Mouse (Mus musculus) cerebellum, adult 11-12 months (tissue): ENCODE measurements around the gene Zfp277.

Experiments used
- DNase-seq: peaks from one replicate; pipeline ENCODE4 v3.0.0; 2022

Zfp277 gene

DNA sequence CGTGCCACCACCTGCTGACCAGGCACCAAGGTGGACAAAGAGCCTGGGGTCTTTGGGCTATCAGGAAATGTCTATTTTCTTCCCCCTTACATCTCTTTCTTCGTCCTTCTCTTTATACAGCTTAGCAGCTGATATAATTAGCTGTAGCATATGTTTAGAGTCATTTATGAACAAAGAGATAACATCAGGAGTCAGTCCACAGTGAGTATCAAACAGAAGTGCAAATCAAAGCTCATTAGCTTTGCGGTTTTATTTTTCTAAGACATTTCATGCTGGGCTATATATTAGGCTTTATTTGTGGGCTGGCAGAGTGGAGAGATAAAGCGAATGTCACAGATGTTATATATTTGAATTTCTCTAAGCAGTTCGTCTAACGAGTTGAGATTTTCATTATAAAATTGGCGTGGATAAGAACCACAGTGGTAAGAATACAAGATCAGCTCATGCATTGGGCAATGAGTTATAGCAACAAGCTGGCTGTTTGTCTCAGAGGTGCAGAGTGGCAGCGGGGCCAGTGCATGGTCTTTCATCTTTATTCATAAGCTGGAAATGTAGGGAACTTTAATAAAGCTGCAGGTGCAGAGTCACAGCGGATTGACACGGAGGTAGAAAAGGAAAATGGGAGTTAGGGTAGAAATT lies 98.5 kb downstream of the Zfp277 start:
- no peak for DNase-seq

DNA sequence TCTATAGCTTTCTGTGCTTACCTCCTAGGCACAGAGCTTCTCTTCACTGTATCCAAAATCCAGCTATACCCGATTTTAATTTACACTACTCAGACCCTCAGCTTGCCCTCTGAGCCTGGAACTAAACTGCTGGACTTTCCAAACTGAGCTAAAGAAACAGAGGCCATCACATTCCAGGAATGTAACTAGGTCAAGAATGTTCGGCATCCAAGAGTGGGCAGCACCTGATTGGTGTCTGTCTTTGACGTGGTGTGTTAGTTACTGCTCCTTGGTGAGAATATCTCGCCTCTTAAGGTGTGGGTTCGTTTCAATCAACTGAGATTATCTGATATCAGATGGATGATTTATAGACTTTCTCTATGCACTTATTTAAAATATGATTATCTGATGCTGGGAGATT lies 104.3 kb downstream of the Zfp277 start:
- no peak for DNase-seq

DNA sequence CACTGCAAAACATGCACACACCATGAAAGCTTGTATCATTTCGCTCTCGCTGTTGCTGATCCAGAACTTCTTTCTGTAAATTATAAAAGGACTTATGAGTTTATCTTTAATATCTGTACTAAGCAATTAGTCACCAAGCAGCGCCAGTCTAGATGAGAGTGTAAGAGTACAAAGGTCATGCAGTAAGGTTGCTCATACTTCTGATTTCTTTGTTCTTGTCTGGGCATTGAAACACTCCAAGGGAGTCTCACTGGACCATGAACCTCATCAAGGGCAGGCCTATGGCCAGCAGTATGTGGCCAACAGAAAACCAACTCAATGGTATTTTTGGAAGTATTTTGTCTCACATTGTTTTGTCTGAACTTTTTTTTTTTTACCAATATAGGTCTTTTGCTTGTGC lies 110.4 kb downstream of the Zfp277 start:
- no peak for DNase-seq

- no peak for DNase-seq
Observed at GRCm38 (mm10) chr12:40331467-40331866, 114.2 kb downstream of the Zfp277 start.

GRCm38 (mm10) chr12:40327012-40327660 lies 118.6 kb downstream of the Zfp277 start:
- no peak for DNase-seq

- no peak for DNase-seq
Observed at GRCm38 (mm10) chr12:40325582-40325981, 120.1 kb downstream of the Zfp277 start.

DNA sequence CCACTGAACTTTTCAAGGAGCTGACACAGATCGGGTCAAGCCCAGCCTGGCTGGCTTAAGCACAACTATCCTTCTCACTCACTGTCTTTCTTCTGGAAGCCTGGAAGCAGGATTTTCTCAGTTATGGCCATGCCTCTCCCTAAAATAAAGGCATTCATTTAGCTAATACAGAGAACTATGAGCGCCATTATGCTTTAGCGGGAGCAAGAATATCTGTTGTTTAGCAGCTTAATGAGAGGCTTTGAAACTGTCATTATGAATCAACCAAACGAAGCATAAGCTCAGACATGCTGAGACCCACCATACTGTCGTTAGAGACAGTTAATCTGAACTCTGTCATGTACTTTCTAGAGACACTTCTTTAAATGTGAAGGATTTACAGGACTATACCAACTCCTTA lies 120.9 kb downstream of the Zfp277 start:
- no peak for DNase-seq

GRCm38 (mm10) chr12:40315146-40315545 lies 130.6 kb downstream of the Zfp277 start:
- DNase-seq = no peak

GRCm38 (mm10) chr12:40303960-40304359 lies 141.7 kb downstream of the Zfp277 start:
- no peak for DNase-seq

- no peak for DNase-seq
Observed at GRCm38 (mm10) chr12:40298636-40299035, 147.1 kb downstream of the Zfp277 start.

GRCm38 (mm10) chr12:40286539-40286938 lies 159.2 kb downstream of the Zfp277 start:
- no peak for DNase-seq

- DNase-seq = no peak
Observed at GRCm38 (mm10) chr12:40280596-40281325, 164.9 kb downstream of the Zfp277 start.

DNA sequence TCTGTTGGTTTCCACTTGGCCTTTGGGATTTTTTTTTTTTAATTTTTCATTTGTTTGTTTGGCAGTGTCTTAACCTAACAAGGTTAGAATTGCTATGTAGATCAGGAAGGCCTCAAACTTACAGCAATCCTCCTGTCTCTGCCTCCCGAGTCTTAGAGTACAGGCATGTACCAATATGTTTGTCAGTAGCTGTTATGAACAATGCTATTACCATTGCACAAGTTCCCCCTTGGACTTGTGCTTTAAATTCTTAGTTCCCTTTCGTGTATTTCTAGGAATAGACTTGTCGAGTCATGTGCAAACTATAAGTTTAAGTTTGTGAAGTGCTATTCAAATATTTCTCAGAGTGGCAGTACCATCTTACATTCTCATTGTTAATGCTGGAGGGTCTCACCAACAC lies 168.1 kb downstream of the Zfp277 start:
- no peak for DNase-seq

GRCm38 (mm10) chr12:40274931-40275330 lies 170.8 kb downstream of the Zfp277 start:
- no peak for DNase-seq

DNA sequence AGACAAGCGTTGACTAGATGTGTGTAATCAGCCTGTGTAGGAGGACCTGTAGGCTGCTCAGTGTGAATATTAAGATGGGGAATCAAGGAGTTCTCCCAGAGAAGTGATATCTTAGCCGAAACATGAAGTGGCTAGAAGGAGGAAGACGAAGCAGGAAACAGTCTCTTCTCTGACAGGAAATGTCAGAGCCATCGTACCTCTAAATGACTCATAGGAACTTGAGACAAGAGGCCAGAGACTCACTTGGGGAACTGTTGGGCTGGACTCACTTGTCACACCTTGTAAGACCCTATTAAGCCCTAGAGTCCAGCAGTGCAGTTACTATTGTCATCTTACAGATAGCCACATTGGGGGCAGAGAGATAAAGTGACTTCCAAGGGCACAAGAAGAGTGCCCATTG lies 172.4 kb downstream of the Zfp277 start:
- DNase-seq = no peak

DNA sequence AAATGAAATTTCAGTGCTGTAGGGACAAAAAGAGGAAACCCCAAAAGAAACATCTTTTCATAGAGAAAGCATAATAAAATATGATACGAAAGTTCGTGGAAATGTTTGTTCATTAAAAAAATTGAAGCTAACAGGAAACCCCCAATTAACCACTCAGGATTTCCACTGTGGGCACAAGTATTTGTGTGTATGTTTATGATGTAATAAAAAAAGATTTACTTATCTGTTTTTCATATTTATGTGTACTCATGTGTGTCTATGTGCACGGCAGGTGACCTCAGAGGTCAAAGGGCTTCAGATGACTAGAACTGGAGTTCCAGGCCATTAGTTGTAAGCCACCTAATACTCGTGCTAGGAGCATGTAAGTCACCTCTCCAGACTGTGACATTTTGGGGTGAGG lies 173.0 kb downstream of the Zfp277 start:
- DNase-seq = no peak

GRCm38 (mm10) chr12:40268313-40268712 lies 177.4 kb downstream of the Zfp277 start:
- no peak for DNase-seq
